Mouse (Mus musculus) fibroblast of lung, adult 2 months (primary cell): ENCODE measurements around the gene Gm10972.
"Not testable (repeated sequence)": the region's sequence is repeated elsewhere in the genome, so short reads cannot be mapped to it uniquely, and the experiment has no call there.

Source experiments
- DNase-seq: peaks from one replicate; pipeline ENCODE4 v3.0.0-alpha.2; 2011; ENCODE audit warnings: low read depth

Gene Gm10972

GRCm38 (mm10) chr3:94659142-94659748 is 16.3 kb downstream of the Gm10972 start:
- DNase-seq: not testable (repeated sequence)

- not testable (repeated sequence) for DNase-seq
These were observed 17.9 kb downstream of the Gm10972 start for GRCm38 (mm10) chr3:94660841-94661240.

GRCm38 (mm10) chr3:94665060-94665802 is 22.3 kb downstream of the Gm10972 start:
- not testable (repeated sequence) for DNase-seq

GRCm38 (mm10) chr3:94665896-94666295 is 23.0 kb downstream of the Gm10972 start:
- not testable (repeated sequence) for DNase-seq

GRCm38 (mm10) chr3:94675101-94675500 is 32.2 kb downstream of the Gm10972 start:
- DNase-seq: not testable (repeated sequence)

- no peak for DNase-seq
These were observed 36.5 kb downstream of the Gm10972 start for GRCm38 (mm10) chr3:94679351-94679841.

GRCm38 (mm10) chr3:94680032-94680431 is 37.1 kb downstream of the Gm10972 start:
- not testable (repeated sequence) for DNase-seq

GRCm38 (mm10) chr3:94680783-94681182 is 37.9 kb downstream of the Gm10972 start:
- DNase-seq: peak; percentile 76

- no peak for DNase-seq
These were observed 40.7 kb downstream of the Gm10972 start for GRCm38 (mm10) chr3:94683646-94684045.

- DNase-seq: not testable (repeated sequence)
These were observed 43.3 kb downstream of the Gm10972 start for GRCm38 (mm10) chr3:94685989-94686772.

GRCm38 (mm10) chr3:94688698-94689097 is 45.8 kb downstream of the Gm10972 start:
- DNase-seq: not testable (repeated sequence)

GRCm38 (mm10) chr3:94689195-94689594 is 46.3 kb downstream of the Gm10972 start:
- DNase-seq: not testable (repeated sequence)

- not testable (repeated sequence) for DNase-seq
These were observed 47.2 kb downstream of the Gm10972 start for GRCm38 (mm10) chr3:94690162-94690561.

- no peak for DNase-seq
These were observed 47.8 kb downstream of the Gm10972 start for GRCm38 (mm10) chr3:94690616-94691247.

- not testable (repeated sequence) for DNase-seq
These were observed 48.8 kb downstream of the Gm10972 start for GRCm38 (mm10) chr3:94691694-94692093.
